9 mouse cellular contexts compared by ENCODE assay signal in the genomic region with DNA sequence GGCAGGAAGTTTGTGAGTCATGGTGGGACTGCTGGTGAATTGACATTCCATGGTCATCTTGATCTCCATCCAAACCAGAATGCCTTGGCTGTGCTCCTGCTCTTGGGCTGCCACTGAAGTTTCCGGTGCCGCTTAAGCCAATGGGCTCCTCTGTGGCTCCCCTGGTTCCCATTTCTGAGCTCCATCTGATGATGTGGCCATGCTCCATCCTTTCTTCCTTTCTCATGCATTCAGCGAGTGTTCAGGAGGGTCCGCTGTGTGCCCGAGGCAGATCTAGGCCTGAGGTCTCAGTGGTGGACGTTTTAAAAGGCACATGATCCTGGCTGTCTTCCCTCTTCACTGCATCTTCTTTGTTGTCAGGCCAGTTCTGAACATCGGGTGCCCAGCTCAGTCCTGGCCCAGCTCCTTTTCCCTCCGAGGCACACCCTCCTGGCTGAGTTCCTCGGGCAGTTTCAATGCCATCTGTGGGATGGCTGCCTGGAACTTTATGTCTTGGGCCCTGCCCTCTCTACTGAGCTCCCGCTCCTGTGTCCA. TPM values are rescaled to one million over a fixed set of nuclear protein-coding genes. Genes with fewer than 3 reads are reported as not detected.
A peak's percentile ranks its signal among the peaks of the same experiment; 100 is the strongest.
DNase-seq lines count a peak whose midpoint lies in the region; ATAC-seq lines count a peak whose summit lies in the region.
"Had no signal": no experiment of that assay in that cellular context is flagged by ENCODE, and none has a peak within 500 bp of the region (broad histone marks: within the 10 kb centered on the region; RNA-seq: fewer than 3 reads in every experiment).

No protein-coding gene starts in this region.

- no peak overlapping the region for H3K4me3 ChIP-seq in limb, embryonic 15.5 days
- no peak overlapping the region for H3K4me3 ChIP-seq in kidney, embryonic 14.5 days (ENCODE audit: low read length)
- H3K4me3 ChIP-seq: heart, embryonic 15.5 days had no signal

- peak; percentile 67 for ATAC-seq in limb, embryonic 15.5 days (ENCODE audit: insufficient number of reproducible peaks, low FRiP score, low TSS enrichment, low read depth)
- ATAC-seq in megakaryocyte progenitor cell, adult 5-6 weeks (replicated peaks; ENCODE audit: poor library complexity): no peak
- ATAC-seq in kidney, embryonic 14.5 days (ENCODE audit: low FRiP score, low TSS enrichment): no peak

- no peaks in the 10 kb centered on the region for H3K9me3 ChIP-seq in limb, embryonic 15.5 days
- no peaks in the 10 kb centered on the region for H3K9me3 ChIP-seq in kidney, embryonic 14.5 days (ENCODE audit: control insufficient read depth, low read length)
- H3K9me3 ChIP-seq: heart, embryonic 15.5 days had no signal

- 62% methylated on average over 10 of the region's 10 CpGs for WGBS in limb, embryonic 15.5 days
- 85% methylated on average over 10 of the region's 10 CpGs for WGBS in kidney, embryonic 14.5 days

- H3K4me1 ChIP-seq in limb, embryonic 15.5 days: peaks cover 29% of the 10 kb centered on the region
- no peaks in the 10 kb centered on the region; the same call in 1 of the 2 replicates for H3K4me1 ChIP-seq in kidney, embryonic 14.5 days (ENCODE audit: control insufficient read depth, insufficient read depth, low read length)

- H3K27me3 ChIP-seq in limb, embryonic 15.5 days: no peaks in the 10 kb centered on the region
- no peaks in the 10 kb centered on the region for H3K27me3 ChIP-seq in kidney, embryonic 14.5 days (ENCODE audit: control insufficient read depth, insufficient read depth, low read length)
- H3K27me3 ChIP-seq: heart, embryonic 15.5 days had no signal

- intact Hi-C loops in gastrocnemius, postnatal 14 days (cut with DNase I; ENCODE audit: low total_unique reads): no loop called here

- peaks cover 15% of the 10 kb centered on the region for H3K36me3 ChIP-seq in limb, embryonic 15.5 days
- H3K36me3 ChIP-seq in kidney, embryonic 14.5 days (ENCODE audit: control insufficient read depth, insufficient read depth, low read length): peaks cover 19% of the 10 kb centered on the region
- H3K36me3 ChIP-seq: heart, embryonic 15.5 days had no signal

- H3K27ac ChIP-seq in limb, embryonic 15.5 days: peak overlapping the region; percentile 66
- H3K27ac ChIP-seq in kidney, embryonic 14.5 days (ENCODE audit: low read depth, low read length): no peak overlapping the region
- H3K27ac ChIP-seq: heart, embryonic 15.5 days had no signal

- no peak overlapping the region for H3K9ac ChIP-seq in limb, embryonic 15.5 days
- H3K9ac ChIP-seq in kidney, embryonic 14.5 days (ENCODE audit: low read depth, low read length): no peak overlapping the region
- H3K9ac ChIP-seq: heart, embryonic 15.5 days had no signal

- H3K4me2 ChIP-seq in limb, embryonic 15.5 days: no peak overlapping the region
- no peak overlapping the region for H3K4me2 ChIP-seq in kidney, embryonic 14.5 days (replicated peaks; ENCODE audit: low read depth, low read length)
- H3K4me2 ChIP-seq: heart, embryonic 15.5 days had no signal

- peak; percentile 58 for DNase-seq in layer of hippocampus, adult 11-12 months (ENCODE audit: low spot score)
- no peak for DNase-seq in layer of hippocampus, adult 9-10 months (ENCODE audit: low spot score)
- peak; percentile 58 for DNase-seq in cerebellum, adult 11-12 months
- DNase-seq in gastrocnemius, postnatal 14 days: peak; percentile 49
- no peak for DNase-seq in MN1 (ENCODE audit: low spot score)

RNA-seq across cellular contexts. Expression of gene Mertk, which starts 40.0 kb away (rescaled TPM):
- 1 to 10 TPM; 3.6 to 5.0 TPM for total RNA-seq in gastrocnemius, postnatal 14 days (2021)
- 10.7 and 11.0 TPM in 2 replicates for polyA plus RNA-seq in limb, embryonic 15.5 days (2015; fragmentation: Nextera tagmentation; extraction: Ambion mirVana)
- 0.10 TPM in 1 of 2 replicates, not detected in the other for total RNA-seq in megakaryocyte progenitor cell, adult 5-6 weeks (2015)
- 0.03 TPM in 1 of 2 replicates, not detected in the other for total RNA-seq in megakaryocyte progenitor cell, adult 5-6 weeks (2017)
- 7.3 and 10.3 TPM in 2 replicates for polyA plus RNA-seq in kidney, embryonic 14.5 days (2014; fragmentation: Nextera tagmentation; extraction: Ambion mirVana)

RNA-seq across cellular contexts. Expression of gene Anapc1, which starts 51.6 kb away (rescaled TPM):
- 10 to 100 TPM; 32.2 to 32.7 TPM for total RNA-seq in gastrocnemius, postnatal 14 days (2021)
- 50.5 and 57.0 TPM in 2 replicates for polyA plus RNA-seq in limb, embryonic 15.5 days (2015; fragmentation: Nextera tagmentation; extraction: Ambion mirVana)
- 101 and 121 TPM in 2 replicates for total RNA-seq in megakaryocyte progenitor cell, adult 5-6 weeks (2015)
- total RNA-seq in megakaryocyte progenitor cell, adult 5-6 weeks (2017): 99.2 and 116 TPM in 2 replicates
- polyA plus RNA-seq in kidney, embryonic 14.5 days (2014; fragmentation: Nextera tagmentation; extraction: Ambion mirVana): 56.3 and 94.0 TPM in 2 replicates

Comparison
In these comparisons a context has a peak if more than half of its experiments do, and no peak if none do; other contexts are left out.
1. DNase-seq: peak in layer of hippocampus, adult 11-12 months (single experiment), cerebellum, adult 11-12 months (single experiment) and gastrocnemius, postnatal 14 days (single experiment); none in layer of hippocampus, adult 9-10 months (single experiment) and MN1 (single experiment).
2. RNA of gene Mertk, which starts 40.0 kb away (total RNA-seq): 3.6 to 5.0 TPM in gastrocnemius, postnatal 14 days; 0.03 to 0.10 TPM in megakaryocyte progenitor cell, adult 5-6 weeks; every median in the first group is over 4 times any median in the second.